Mouse (Mus musculus) mature B cell (primary cell): ENCODE data around the gene Tnni3k.

ENCODE experiments used
- in situ Hi-C: fragments of 300-500 bp; cut with MboI; formaldehyde crosslinking; loops from 2 replicates; pipeline ENCODE4 v1.14.3; 2019

The Tnni3k gene

GRCm38 (mm10) chr3:155055231-155055916, at the start of gene Tnni3k:
Gene Tnni3k (minus strand): TSS chr3:155055407.
- in situ Hi-C loops = no loop called here

- in situ Hi-C loops = loop anchor here (25.0 kb wide), 1 partner anchor 512 kb away; the partner anchor contains the start of genes Cryz and Tyw3
Observed at GRCm38 (mm10) chr3:155099266-155099665, 44.1 kb upstream of the Tnni3k start.

- in situ Hi-C loops = loop anchor here (25.0 kb wide), 1 partner anchor 506 kb away; the partner anchor contains the start of genes Cryz and Tyw3
Observed at GRCm38 (mm10) chr3:155093116-155093956, 38.1 kb upstream of the Tnni3k start, which contains the start of the genes Fpgt and Lrriq3. Gene Fpgt (minus strand): TSS chr3:155093403. Gene Lrriq3 (plus strand): TSS chr3:155093434.

GRCm38 (mm10) chr3:155092081-155092480, 36.9 kb upstream of the Tnni3k start:
- in situ Hi-C loops = loop anchor here (25.0 kb wide), 1 partner anchor 505 kb away; the partner anchor contains the start of genes Cryz and Tyw3

GRCm38 (mm10) chr3:155077908-155078307, 22.7 kb upstream of the Tnni3k start:
- in situ Hi-C loops = loop anchor here (25.0 kb wide), 1 partner anchor 491 kb away; the partner anchor contains the start of genes Cryz and Tyw3

- in situ Hi-C loops = no loop called here
Observed at GRCm38 (mm10) chr3:155059449-155059822, 4.2 kb upstream of the Tnni3k start.

GRCm38 (mm10) chr3:155058800-155059448, 3.7 kb upstream of the Tnni3k start:
- in situ Hi-C loops = no loop called here

GRCm38 (mm10) chr3:155057566-155057965, 2.4 kb upstream of the Tnni3k start:
- in situ Hi-C loops = no loop called here

- in situ Hi-C loops = no loop called here
Observed at GRCm38 (mm10) chr3:155056606-155057005, 1.4 kb upstream of the Tnni3k start.

GRCm38 (mm10) chr3:155053189-155053588, 2.0 kb downstream of the Tnni3k start:
- in situ Hi-C loops = no loop called here

GRCm38 (mm10) chr3:155052021-155052420, 3.2 kb downstream of the Tnni3k start:
- in situ Hi-C loops = no loop called here

GRCm38 (mm10) chr3:155039012-155039836, 16.0 kb downstream of the Tnni3k start:
- in situ Hi-C loops = no loop called here

- in situ Hi-C loops = no loop called here
Observed at GRCm38 (mm10) chr3:155034323-155034722, 20.9 kb downstream of the Tnni3k start.

- in situ Hi-C loops = no loop called here
Observed at GRCm38 (mm10) chr3:155030200-155030599, 25.0 kb downstream of the Tnni3k start.

- in situ Hi-C loops = no loop called here
Observed at GRCm38 (mm10) chr3:155002781-155003180, 52.4 kb downstream of the Tnni3k start.

GRCm38 (mm10) chr3:155001056-155001455, 54.2 kb downstream of the Tnni3k start:
- in situ Hi-C loops = no loop called here

- in situ Hi-C loops = no loop called here
Observed at GRCm38 (mm10) chr3:154992678-154993077, 62.5 kb downstream of the Tnni3k start.

- in situ Hi-C loops = no loop called here
Observed at GRCm38 (mm10) chr3:154979101-154979500, 76.1 kb downstream of the Tnni3k start.

GRCm38 (mm10) chr3:154971626-154972025, 83.6 kb downstream of the Tnni3k start:
- in situ Hi-C loops = no loop called here

GRCm38 (mm10) chr3:154970981-154971380, 84.2 kb downstream of the Tnni3k start:
- in situ Hi-C loops = no loop called here

GRCm38 (mm10) chr3:154961284-154961683, 93.9 kb downstream of the Tnni3k start:
- in situ Hi-C loops = no loop called here
